Mouse (Mus musculus): ENCODE results near the gene Fig4. TPM values are rescaled to one million over a fixed set of nuclear protein-coding genes. Genes with fewer than 3 reads are reported as not detected.
A peak's percentile ranks its signal among the peaks of the same experiment; 100 is the strongest.

The Fig4 gene
- polyA plus RNA-seq (2015; fragmentation: Nextera tagmentation; extraction: Ambion mirVana): 31.2 and 32.1 TPM in 2 replicates

- no peaks in the 10 kb centered on the region for H3K36me3 ChIP-seq (ENCODE audit: control insufficient read depth, insufficient read depth, low read length)
- no peaks in the 10 kb centered on the region for H3K9me3 ChIP-seq (ENCODE audit: control insufficient read depth, low read length)
- no peaks in the 10 kb centered on the region for H3K27me3 ChIP-seq (replicated peaks; ENCODE audit: control insufficient read depth, insufficient read depth, low read length)
- peak within 1 kb of the TSS; percentile 76 for H3K27ac ChIP-seq (ENCODE audit: low read depth, low read length)
- H3K9ac ChIP-seq (ENCODE audit: low read depth, low read length): peak within 1 kb of the TSS; percentile 83
- WGBS: under 1% methylated on average over 38 of the region's 38 CpGs
- peak; percentile 93 for ATAC-seq
- H3K4me1 ChIP-seq (ENCODE audit: control insufficient read depth, insufficient read depth, low read depth, low read length): peaks cover 11% of the 10 kb centered on the region
- H3K4me3 ChIP-seq (ENCODE audit: low read length): peak within 1 kb of the TSS; percentile 79
- peak within 1 kb of the TSS; percentile 93 for H3K4me2 ChIP-seq (ENCODE audit: low read length)
These were observed at the start of gene Fig4 for GRCm38 (mm10) chr10:41302689-41303431. TSS of gene Fig4 (minus strand) at chr10:41303260.

GRCm38 (mm10) chr10:41341346-41341745, 38.3 kb upstream of the Fig4 start:
- Histone ChIP-seq H3K4me2 (ENCODE audit: low read length) (no peak overlapping the region), H3K9ac (ENCODE audit: low read depth, low read length) (no peak overlapping the region), H3K4me1 (ENCODE audit: control insufficient read depth, insufficient read depth, low read depth, low read length) (no peaks in the 10 kb centered on the region), H3K4me3 (ENCODE audit: low read length) (no peak overlapping the region), H3K27ac (ENCODE audit: low read depth, low read length) (no peak overlapping the region), H3K27me3 (replicated peaks; ENCODE audit: control insufficient read depth, insufficient read depth, low read length) (no peaks in the 10 kb centered on the region), H3K36me3 (ENCODE audit: control insufficient read depth, insufficient read depth, low read length) (no peaks in the 10 kb centered on the region), H3K9me3 (ENCODE audit: control insufficient read depth, low read length) (no peaks in the 10 kb centered on the region)
- WGBS: 95% methylated on average over 7 of the region's 7 CpGs
- ATAC-seq: no peak

- Histone ChIP-seq H3K4me2 (ENCODE audit: low read length) (no peak overlapping the region), H3K9me3 (ENCODE audit: control insufficient read depth, low read length) (no peaks in the 10 kb centered on the region), H3K4me3 (ENCODE audit: low read length) (no peak overlapping the region), H3K4me1 (ENCODE audit: control insufficient read depth, insufficient read depth, low read depth, low read length) (no peaks in the 10 kb centered on the region), H3K36me3 (ENCODE audit: control insufficient read depth, insufficient read depth, low read length) (no peaks in the 10 kb centered on the region), H3K27me3 (replicated peaks; ENCODE audit: control insufficient read depth, insufficient read depth, low read length) (no peaks in the 10 kb centered on the region), H3K9ac (ENCODE audit: low read depth, low read length) (no peak overlapping the region), H3K27ac (ENCODE audit: low read depth, low read length) (no peak overlapping the region)
- 80% methylated on average over 2 of the region's 2 CpGs for WGBS
- no peak for ATAC-seq
These were observed 29.5 kb upstream of the Fig4 start for GRCm38 (mm10) chr10:41332533-41333043.

GRCm38 (mm10) chr10:41315866-41316265, 12.8 kb upstream of the Fig4 start:
- WGBS: 76% methylated on average over 3 of the region's 3 CpGs
- H3K4me2 ChIP-seq (ENCODE audit: low read length): no peak overlapping the region
- no peak for ATAC-seq
- H3K27ac ChIP-seq (ENCODE audit: low read depth, low read length): no peak overlapping the region
- no peak overlapping the region for H3K9ac ChIP-seq (ENCODE audit: low read depth, low read length)
- H3K27me3 ChIP-seq (replicated peaks; ENCODE audit: control insufficient read depth, insufficient read depth, low read length): no peaks in the 10 kb centered on the region
- H3K9me3 ChIP-seq (ENCODE audit: control insufficient read depth, low read length): no peaks in the 10 kb centered on the region
- H3K4me1 ChIP-seq (ENCODE audit: control insufficient read depth, insufficient read depth, low read depth, low read length): no peaks in the 10 kb centered on the region
- no peaks in the 10 kb centered on the region for H3K36me3 ChIP-seq (ENCODE audit: control insufficient read depth, insufficient read depth, low read length)
- H3K4me3 ChIP-seq (ENCODE audit: low read length): no peak overlapping the region

GRCm38 (mm10) chr10:41308205-41308604, 5.1 kb upstream of the Fig4 start:
- Histone ChIP-seq H3K9me3 (ENCODE audit: control insufficient read depth, low read length) (no peaks in the 10 kb centered on the region), H3K9ac (ENCODE audit: low read depth, low read length) (no peak overlapping the region), H3K4me2 (ENCODE audit: low read length) (no peak overlapping the region), H3K27me3 (replicated peaks; ENCODE audit: control insufficient read depth, insufficient read depth, low read length) (no peaks in the 10 kb centered on the region), H3K36me3 (ENCODE audit: control insufficient read depth, insufficient read depth, low read length) (no peaks in the 10 kb centered on the region), H3K27ac (ENCODE audit: low read depth, low read length) (no peak overlapping the region), H3K4me3 (ENCODE audit: low read length) (no peak overlapping the region), H3K4me1 (ENCODE audit: control insufficient read depth, insufficient read depth, low read depth, low read length) (0 out of 2 replicates have a peak, but pooled peaks cover 2% of the 10 kb centered on the region)
- WGBS: 95% methylated on average over 4 of the region's 4 CpGs
- no peak for ATAC-seq

- 79% methylated on average over 9 of the region's 9 CpGs for WGBS
- Histone ChIP-seq H3K4me1 (ENCODE audit: control insufficient read depth, insufficient read depth, low read depth, low read length) (peaks cover 11% of the 10 kb centered on the region), H3K27ac (ENCODE audit: low read depth, low read length) (no peak overlapping the region), H3K4me2 (ENCODE audit: low read length) (no peak overlapping the region), H3K36me3 (ENCODE audit: control insufficient read depth, insufficient read depth, low read length) (no peaks in the 10 kb centered on the region), H3K27me3 (replicated peaks; ENCODE audit: control insufficient read depth, insufficient read depth, low read length) (no peaks in the 10 kb centered on the region), H3K9ac (ENCODE audit: low read depth, low read length) (no peak overlapping the region), H3K9me3 (ENCODE audit: control insufficient read depth, low read length) (no peaks in the 10 kb centered on the region), H3K4me3 (ENCODE audit: low read length) (no peak overlapping the region)
- ATAC-seq: no peak
These were observed 1.9 kb upstream of the Fig4 start for GRCm38 (mm10) chr10:41304961-41305455.

GRCm38 (mm10) chr10:41303639-41304444, 782 bp upstream of the Fig4 start, which contains the start of gene Ak9:
TSS of gene Ak9 (plus strand) at chr10:41303980.
- H3K4me2 ChIP-seq (ENCODE audit: low read length): peak within 1 kb of the TSS; percentile 93
- peaks cover 11% of the 10 kb centered on the region for H3K4me1 ChIP-seq (ENCODE audit: control insufficient read depth, insufficient read depth, low read depth, low read length)
- WGBS: under 1% methylated on average over 25 of the region's 25 CpGs
- H3K36me3 ChIP-seq (ENCODE audit: control insufficient read depth, insufficient read depth, low read length): no peaks in the 10 kb centered on the region
- peak; percentile 89 for ATAC-seq
- H3K9me3 ChIP-seq (ENCODE audit: control insufficient read depth, low read length): no peaks in the 10 kb centered on the region
- peak within 1 kb of the TSS; percentile 83 for H3K9ac ChIP-seq (ENCODE audit: low read depth, low read length)
- H3K27me3 ChIP-seq (replicated peaks; ENCODE audit: control insufficient read depth, insufficient read depth, low read length): no peaks in the 10 kb centered on the region
- H3K27ac ChIP-seq (ENCODE audit: low read depth, low read length): peak within 1 kb of the TSS; percentile 76
- H3K4me3 ChIP-seq (ENCODE audit: low read length): peak within 1 kb of the TSS; percentile 79

- no peak for ATAC-seq
- 61% methylated on average over 1 of the region's 1 CpGs for WGBS
- Histone ChIP-seq H3K27me3 (replicated peaks; ENCODE audit: control insufficient read depth, insufficient read depth, low read length) (no peaks in the 10 kb centered on the region), H3K36me3 (ENCODE audit: control insufficient read depth, insufficient read depth, low read length) (no peaks in the 10 kb centered on the region), H3K4me1 (ENCODE audit: control insufficient read depth, insufficient read depth, low read depth, low read length) (peaks cover 11% of the 10 kb centered on the region), H3K4me2 (ENCODE audit: low read length) (no peak overlapping the region), H3K9ac (ENCODE audit: low read depth, low read length) (no peak overlapping the region), H3K9me3 (ENCODE audit: control insufficient read depth, low read length) (no peaks in the 10 kb centered on the region), H3K4me3 (ENCODE audit: low read length) (no peak overlapping the region), H3K27ac (ENCODE audit: low read depth, low read length) (no peak overlapping the region)
These were observed 2.9 kb downstream of the Fig4 start for GRCm38 (mm10) chr10:41300161-41300560.

- Histone ChIP-seq H3K4me2 (ENCODE audit: low read length) (peak overlapping the region; percentile 27), H3K9ac (ENCODE audit: low read depth, low read length) (no peak overlapping the region), H3K27me3 (replicated peaks; ENCODE audit: control insufficient read depth, insufficient read depth, low read length) (no peaks in the 10 kb centered on the region), H3K36me3 (ENCODE audit: control insufficient read depth, insufficient read depth, low read length) (no peaks in the 10 kb centered on the region), H3K27ac (ENCODE audit: low read depth, low read length) (no peak overlapping the region), H3K9me3 (ENCODE audit: control insufficient read depth, low read length) (no peaks in the 10 kb centered on the region), H3K4me3 (ENCODE audit: low read length) (no peak overlapping the region), H3K4me1 (ENCODE audit: control insufficient read depth, insufficient read depth, low read depth, low read length) (peaks cover 9% of the 10 kb centered on the region; the same call in 1 of the 2 replicates)
- peak; percentile 83; the same call in 1 of the 2 replicates for ATAC-seq
- WGBS: 18% methylated on average over 7 of the region's 7 CpGs
These were observed 7.9 kb downstream of the Fig4 start for GRCm38 (mm10) chr10:41295145-41295544.

Data from hindbrain, embryonic 16.5 days (tissue).